Mouse (Mus musculus) embryonic fibroblast, embryonic 13.5 days (primary cell): ENCODE measurements around the gene Olfr1437.

Experiments
- CTCF ChIP-seq: IDR thresholded peaks from 2 replicates; pipeline ENCODE4 v1.5.1; 2011; ENCODE audit warnings: mild to moderate bottlenecking, control low read depth, low read length, moderate library complexity, borderline replicate concordance; ENCODE audit not compliant: insufficient read depth
- POLR2A ChIP-seq: IDR thresholded peaks from 2 replicates; pipeline ENCODE4 v1.6.1; 2011; ENCODE audit warnings: low read depth, mild to moderate bottlenecking, control low read depth, low read length, moderate library complexity

DNA sequence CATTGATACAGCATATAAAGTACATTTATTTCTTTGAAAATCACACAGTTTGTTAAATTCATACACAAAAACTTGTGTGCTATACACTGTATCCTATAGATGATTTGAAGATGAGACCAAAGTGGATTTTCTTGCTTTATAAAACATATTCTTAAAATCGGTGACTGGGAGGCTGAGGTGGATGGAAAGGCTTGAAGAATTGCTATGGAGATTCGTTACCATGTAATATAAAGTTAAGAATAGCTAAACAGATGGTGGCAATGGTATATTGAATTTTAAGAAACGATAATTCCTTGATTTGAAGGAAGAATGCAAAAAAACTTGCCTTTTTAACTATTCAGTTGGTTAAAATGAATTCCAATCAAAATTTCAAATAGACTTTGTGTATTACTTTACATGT, 48.1 kb upstream of the Olfr1437 start:
- no peak for TF ChIP-seq CTCF
- TF ChIP-seq POLR2A = no peak
